Mouse (Mus musculus): ENCODE data around the gene Elf5. TPM values are rescaled to one million over a fixed set of nuclear protein-coding genes. Genes with fewer than 3 reads are reported as not detected.
A peak's percentile ranks its signal among the peaks of the same experiment; 100 is the strongest.

The Elf5 gene
- polyA plus RNA-seq, 1 experiment from 2014 or later = 3.3 TPM

- ATAC-seq (ENCODE audit: insufficient read depth, low FRiP score) = no peak
- 73% methylated on average over 8 of the region's 8 CpGs for WGBS
- Histone ChIP-seq H3K27me3 (ENCODE audit: control insufficient read depth, insufficient read depth, low read length) (no peaks in the 10 kb centered on the region), H3K4me1 (ENCODE audit: control insufficient read depth, insufficient read depth, low read length) (0 out of 2 replicates have a peak, but pooled peaks cover 4% of the 10 kb centered on the region), H3K36me3 (ENCODE audit: control insufficient read depth, insufficient read depth, low read length) (peaks cover 15% of the 10 kb centered on the region), H3K27ac (ENCODE audit: low read length) (peak overlapping the region; percentile 15; the same call in 1 of the 2 replicates), H3K9ac (ENCODE audit: low read length) (no peak overlapping the region), H3K4me3 (replicated peaks; ENCODE audit: low read length) (no peak overlapping the region), H3K9me3 (replicated peaks; ENCODE audit: control insufficient read depth, low read length) (no peaks in the 10 kb centered on the region), H3K4me2 (ENCODE audit: low read depth, low read length) (no peak overlapping the region)
Observed at GRCm38 (mm10) chr2:103461210-103461609, 49.7 kb downstream of the Elf5 start.

GRCm38 (mm10) chr2:103461743-103462142, 50.3 kb downstream of the Elf5 start:
- Histone ChIP-seq H3K36me3 (ENCODE audit: control insufficient read depth, insufficient read depth, low read length) (peaks cover 11% of the 10 kb centered on the region; the same call in 1 of the 2 replicates), H3K9me3 (replicated peaks; ENCODE audit: control insufficient read depth, low read length) (no peaks in the 10 kb centered on the region), H3K9ac (ENCODE audit: low read length) (no peak overlapping the region), H3K4me2 (ENCODE audit: low read depth, low read length) (no peak overlapping the region), H3K4me3 (replicated peaks; ENCODE audit: low read length) (no peak overlapping the region), H3K27me3 (ENCODE audit: control insufficient read depth, insufficient read depth, low read length) (no peaks in the 10 kb centered on the region), H3K4me1 (ENCODE audit: control insufficient read depth, insufficient read depth, low read length) (0 out of 2 replicates have a peak, but pooled peaks cover 4% of the 10 kb centered on the region), H3K27ac (ENCODE audit: low read length) (peak overlapping the region; percentile 15; the same call in 1 of the 2 replicates)
- 27% methylated on average over 9 of the region's 9 CpGs for WGBS
- no peak for ATAC-seq (ENCODE audit: insufficient read depth, low FRiP score)

- Histone ChIP-seq H3K9me3 (replicated peaks; ENCODE audit: control insufficient read depth, low read length) (no peaks in the 10 kb centered on the region), H3K4me1 (ENCODE audit: control insufficient read depth, insufficient read depth, low read length) (0 out of 2 replicates have a peak, but pooled peaks cover 4% of the 10 kb centered on the region), H3K27me3 (ENCODE audit: control insufficient read depth, insufficient read depth, low read length) (no peaks in the 10 kb centered on the region), H3K27ac (ENCODE audit: low read length) (no peak overlapping the region), H3K4me2 (ENCODE audit: low read depth, low read length) (no peak overlapping the region), H3K4me3 (replicated peaks; ENCODE audit: low read length) (no peak overlapping the region), H3K9ac (ENCODE audit: low read length) (no peak overlapping the region), H3K36me3 (ENCODE audit: control insufficient read depth, insufficient read depth, low read length) (peaks cover 11% of the 10 kb centered on the region; the same call in 1 of the 2 replicates)
- ATAC-seq (ENCODE audit: insufficient read depth, low FRiP score) = no peak
- WGBS = 87% methylated on average over 5 of the region's 5 CpGs
Observed at GRCm38 (mm10) chr2:103462746-103463145, 51.3 kb downstream of the Elf5 start.

- Histone ChIP-seq H3K9me3 (replicated peaks; ENCODE audit: control insufficient read depth, low read length) (no peaks in the 10 kb centered on the region), H3K27me3 (ENCODE audit: control insufficient read depth, insufficient read depth, low read length) (no peaks in the 10 kb centered on the region), H3K9ac (ENCODE audit: low read length) (no peak overlapping the region), H3K36me3 (ENCODE audit: control insufficient read depth, insufficient read depth, low read length) (peaks cover 7% of the 10 kb centered on the region; the same call in 1 of the 2 replicates), H3K4me2 (ENCODE audit: low read depth, low read length) (no peak overlapping the region), H3K4me1 (ENCODE audit: control insufficient read depth, insufficient read depth, low read length) (0 out of 2 replicates have a peak, but pooled peaks cover 4% of the 10 kb centered on the region), H3K27ac (ENCODE audit: low read length) (no peak overlapping the region), H3K4me3 (replicated peaks; ENCODE audit: low read length) (no peak overlapping the region)
- 92% methylated on average over 8 of the region's 8 CpGs for WGBS
- ATAC-seq (ENCODE audit: insufficient read depth, low FRiP score) = no peak
Observed at GRCm38 (mm10) chr2:103464524-103464923, 53.0 kb downstream of the Elf5 start.

- Histone ChIP-seq H3K27ac (ENCODE audit: low read length) (no peak overlapping the region), H3K4me3 (replicated peaks; ENCODE audit: low read length) (no peak overlapping the region), H3K9ac (ENCODE audit: low read length) (no peak overlapping the region), H3K27me3 (ENCODE audit: control insufficient read depth, insufficient read depth, low read length) (no peaks in the 10 kb centered on the region), H3K4me1 (ENCODE audit: control insufficient read depth, insufficient read depth, low read length) (0 out of 2 replicates have a peak, but pooled peaks cover 4% of the 10 kb centered on the region), H3K4me2 (ENCODE audit: low read depth, low read length) (no peak overlapping the region), H3K36me3 (ENCODE audit: control insufficient read depth, insufficient read depth, low read length) (peaks cover 7% of the 10 kb centered on the region; the same call in 1 of the 2 replicates), H3K9me3 (replicated peaks; ENCODE audit: control insufficient read depth, low read length) (no peaks in the 10 kb centered on the region)
- no peak for ATAC-seq (ENCODE audit: insufficient read depth, low FRiP score)
- 90% methylated on average over 11 of the region's 11 CpGs for WGBS
Observed at GRCm38 (mm10) chr2:103465429-103465828, 53.9 kb downstream of the Elf5 start.

- Histone ChIP-seq H3K9ac (ENCODE audit: low read length) (no peak overlapping the region), H3K4me3 (replicated peaks; ENCODE audit: low read length) (no peak overlapping the region), H3K4me2 (ENCODE audit: low read depth, low read length) (no peak overlapping the region), H3K27ac (ENCODE audit: low read length) (no peak overlapping the region), H3K4me1 (ENCODE audit: control insufficient read depth, insufficient read depth, low read length) (0 out of 2 replicates have a peak, but pooled peaks cover 1% of the 10 kb centered on the region), H3K27me3 (ENCODE audit: control insufficient read depth, insufficient read depth, low read length) (no peaks in the 10 kb centered on the region), H3K36me3 (ENCODE audit: control insufficient read depth, insufficient read depth, low read length) (peaks cover 7% of the 10 kb centered on the region; the same call in 1 of the 2 replicates), H3K9me3 (replicated peaks; ENCODE audit: control insufficient read depth, low read length) (no peaks in the 10 kb centered on the region)
- 65% methylated on average over 3 of the region's 3 CpGs for WGBS
- ATAC-seq (ENCODE audit: insufficient read depth, low FRiP score) = no peak
Observed at GRCm38 (mm10) chr2:103466272-103466671, 54.8 kb downstream of the Elf5 start.

- Histone ChIP-seq H3K9ac (ENCODE audit: low read length) (no peak overlapping the region), H3K9me3 (replicated peaks; ENCODE audit: control insufficient read depth, low read length) (no peaks in the 10 kb centered on the region), H3K4me1 (ENCODE audit: control insufficient read depth, insufficient read depth, low read length) (no peaks in the 10 kb centered on the region), H3K27ac (ENCODE audit: low read length) (peak overlapping the region; percentile 1; the same call in 1 of the 2 replicates), H3K4me2 (ENCODE audit: low read depth, low read length) (no peak overlapping the region), H3K27me3 (ENCODE audit: control insufficient read depth, insufficient read depth, low read length) (no peaks in the 10 kb centered on the region), H3K4me3 (replicated peaks; ENCODE audit: low read length) (no peak overlapping the region), H3K36me3 (ENCODE audit: control insufficient read depth, insufficient read depth, low read length) (peaks cover 7% of the 10 kb centered on the region)
- 53% methylated on average over 10 of the region's 10 CpGs for WGBS
- ATAC-seq (ENCODE audit: insufficient read depth, low FRiP score) = peak; percentile 84
Observed at GRCm38 (mm10) chr2:103466984-103467588, 55.6 kb downstream of the Elf5 start.

- 95% methylated on average over 3 of the region's 3 CpGs for WGBS
Observed at GRCm38 (mm10) chr2:103473362-103473761, 61.9 kb downstream of the Elf5 start.

GRCm38 (mm10) chr2:103476180-103476579, 64.7 kb downstream of the Elf5 start:
- H3K4me3 ChIP-seq (replicated peaks; ENCODE audit: low read length) = no peak overlapping the region
- H3K9ac ChIP-seq (ENCODE audit: low read length) = no peak overlapping the region
- no peak overlapping the region for H3K4me2 ChIP-seq (ENCODE audit: low read depth, low read length)
- 93% methylated on average over 2 of the region's 2 CpGs for WGBS
- H3K27ac ChIP-seq (ENCODE audit: low read length) = no peak overlapping the region
- no peaks in the 10 kb centered on the region for H3K9me3 ChIP-seq (replicated peaks; ENCODE audit: control insufficient read depth, low read length)
- H3K27me3 ChIP-seq (ENCODE audit: control insufficient read depth, insufficient read depth, low read length) = no peaks in the 10 kb centered on the region
- peaks cover 5% of the 10 kb centered on the region; the same call in 1 of the 2 replicates for H3K4me1 ChIP-seq (ENCODE audit: control insufficient read depth, insufficient read depth, low read length)
- H3K36me3 ChIP-seq (ENCODE audit: control insufficient read depth, insufficient read depth, low read length) = peaks cover 5% of the 10 kb centered on the region; the same call in 1 of the 2 replicates
- no peak for ATAC-seq (ENCODE audit: insufficient read depth, low FRiP score)

More at GRCm38 (mm10) chr2:103473362-103473761, 61.9 kb downstream of the Elf5 start:
- no peaks in the 10 kb centered on the region for H3K4me1 ChIP-seq (ENCODE audit: control insufficient read depth, insufficient read depth, low read length)
- no peak for ATAC-seq (ENCODE audit: insufficient read depth, low FRiP score)
- no peak overlapping the region for H3K4me2 ChIP-seq (ENCODE audit: low read depth, low read length)
- no peaks in the 10 kb centered on the region for H3K9me3 ChIP-seq (replicated peaks; ENCODE audit: control insufficient read depth, low read length)
- no peaks in the 10 kb centered on the region for H3K27me3 ChIP-seq (ENCODE audit: control insufficient read depth, insufficient read depth, low read length)
- H3K27ac ChIP-seq (ENCODE audit: low read length) = no peak overlapping the region
- H3K4me3 ChIP-seq (replicated peaks; ENCODE audit: low read length) = no peak overlapping the region
- H3K9ac ChIP-seq (ENCODE audit: low read length) = no peak overlapping the region
- H3K36me3 ChIP-seq (ENCODE audit: control insufficient read depth, insufficient read depth, low read length) = peaks cover 5% of the 10 kb centered on the region; the same call in 1 of the 2 replicates
